1 mouse cellular context compared by ENCODE assay signal in the genomic region with DNA sequence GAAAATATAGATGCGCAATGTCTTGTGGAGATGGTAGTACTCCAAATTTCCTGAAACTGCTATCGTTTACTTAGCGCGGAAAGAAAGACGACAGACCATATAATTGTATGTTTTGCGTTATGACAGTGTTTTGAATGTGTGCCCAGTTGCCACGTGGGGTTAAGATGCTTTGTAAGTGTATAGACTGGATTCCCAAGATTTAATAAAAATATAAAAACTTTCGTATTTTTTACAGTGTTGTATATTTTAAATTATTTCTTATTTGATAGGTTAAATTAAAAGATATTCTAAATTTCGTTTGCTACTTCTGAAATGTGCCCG.
TF ChIP-seq lines count a peak whose summit lies in the region.

No protein-coding gene starts in this region.

TF ChIP-seq in MEL, 35 proteins besides CTCF, POLR2A, EP300 and RAD21:
- TF ChIP-seq MYC (IDR thresholded peaks at IDR 0.05; ENCODE audit: low read depth, low read length) (peak; percentile 93; the same call in 1 of the 2 replicates), MEF2A (IDR thresholded peaks at IDR 0.05; ENCODE audit: extremely low read depth, insufficient replicate concordance, low read depth, low read length, poor library complexity, severe bottlenecking) (no peak), SIN3A (IDR thresholded peaks at IDR 0.05; ENCODE audit: low read length) (peak; percentile 91), ZKSCAN1 (IDR thresholded peaks at IDR 0.05; ENCODE audit: low read depth, low read length) (no peak), TBP (IDR thresholded peaks at IDR 0.05; ENCODE audit: low read depth, low read length) (no peak), BHLHE40 (IDR thresholded peaks at IDR 0.05; ENCODE audit: borderline replicate concordance, low read depth, low read length) (no peak), MAX (IDR thresholded peaks at IDR 0.05; ENCODE audit: low read length) (peak; percentile 88), NRF1 (IDR thresholded peaks at IDR 0.05; ENCODE audit: insufficient read depth, low read depth, low read length, poor library complexity, severe bottlenecking) (no peak), KAT2A (conservative IDR thresholded peaks at IDR 0.05; ENCODE audit: low read depth, low read length) (no peak), JUND (IDR thresholded peaks at IDR 0.05; ENCODE audit: low read depth, low read length) (no peak), RCOR1 (IDR thresholded peaks at IDR 0.05; ENCODE audit: low read depth, low read length) (no peak), CHD1 (IDR thresholded peaks at IDR 0.05; ENCODE audit: low read depth, low read length) (0 out of 2 replicates have a peak, but pooled peaks have one; percentile 93), TAL1 (IDR thresholded peaks at IDR 0.05; ENCODE audit: low read length) (no peak), USF1 (IDR thresholded peaks at IDR 0.05; ENCODE audit: low read depth, low read length) (peak; percentile 40; the same call in 1 of the 2 replicates), E2F4 (IDR thresholded peaks at IDR 0.05; ENCODE audit: borderline replicate concordance, low read depth, low read length) (no peak), ELF1 (IDR thresholded peaks at IDR 0.05; ENCODE audit: low read depth, low read length) (no peak), MXI1 (IDR thresholded peaks at IDR 0.05; ENCODE audit: low read depth, low read length) (peak; percentile 99), HCFC1 (IDR thresholded peaks at IDR 0.05; ENCODE audit: low read depth, low read length) (no peak), ZNF384 (IDR thresholded peaks at IDR 0.05; ENCODE audit: low read depth, low read length) (no peak), ETS1 (IDR thresholded peaks at IDR 0.05; ENCODE audit: low read depth, low read length) (peak; percentile 4; the same call in 1 of the 2 replicates), MAZ (IDR thresholded peaks at IDR 0.05; ENCODE audit: low read depth, low read length) (no peak), POLR2AphosphoS2 (IDR thresholded peaks at IDR 0.05; ENCODE audit: low read length) (no peak; the same call in 1 of the 2 replicates), GATA1 (IDR thresholded peaks at IDR 0.05; ENCODE audit: low read depth, low read length) (no peak)
